Mouse (Mus musculus) erythroblast, embryonic 14.5 days (primary cell): Measurements from ENCODE around the gene Rhpn2.

Experiments used
- GATA1 ChIP-seq: IDR thresholded peaks from 2 replicates; pipeline ENCODE4 v1.6.1; 2012; ENCODE audit warnings: low read length, inconsistent platforms, mixed read lengths
- TAL1 ChIP-seq: IDR thresholded peaks from 3 replicates; pipeline ENCODE4 v1.6.1; 2012; ENCODE audit warnings: low read length, inconsistent platforms, mixed read lengths

DNA sequence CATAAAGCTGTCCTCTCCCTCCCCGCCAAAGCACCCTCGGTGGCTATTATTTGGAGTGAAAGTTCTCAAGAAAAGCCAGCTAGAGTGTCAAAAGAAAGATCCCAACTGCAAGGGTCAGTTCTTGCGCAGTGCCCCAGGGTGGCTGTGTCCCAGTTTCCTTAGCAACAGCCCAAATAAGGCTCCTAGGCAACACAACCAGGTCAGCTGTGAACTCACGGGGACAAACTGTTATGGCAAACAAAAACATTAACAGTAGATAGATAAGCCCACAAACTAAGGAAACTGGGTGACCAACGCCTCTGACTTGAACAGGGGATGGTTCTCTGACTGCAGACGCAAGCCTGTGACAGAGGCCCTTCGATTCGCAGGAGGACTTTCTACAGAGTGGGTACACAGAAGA is 34.3 kb upstream of the Rhpn2 start:
- TF ChIP-seq GATA1, result no peak
- TF ChIP-seq TAL1, result no peak
